Mouse (Mus musculus): ENCODE results near the gene Trim3.
A peak's percentile ranks its signal among the peaks of the same experiment; 100 is the strongest.

Gene Trim3

DNA sequence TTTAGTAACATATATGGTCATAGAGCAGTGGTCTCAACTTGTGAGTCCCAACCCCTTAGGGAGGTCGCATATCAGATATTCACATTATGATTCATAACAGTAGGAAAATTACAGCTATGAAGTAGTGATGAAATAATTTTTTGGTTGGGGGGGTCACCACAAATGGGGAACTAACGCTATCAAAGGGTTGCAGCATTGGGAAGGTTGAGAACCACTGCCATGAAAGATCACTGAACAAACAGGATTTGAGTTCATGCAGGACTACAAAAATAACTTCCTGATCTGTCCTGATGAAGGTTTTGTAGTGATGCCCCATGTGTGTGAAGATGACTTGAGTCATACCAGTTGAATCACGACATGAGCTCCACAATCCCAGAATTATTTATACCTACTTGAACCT lies 24.9 kb downstream of the Trim3 start:
- no peak for DNase-seq (ENCODE audit: low spot score)

DNA sequence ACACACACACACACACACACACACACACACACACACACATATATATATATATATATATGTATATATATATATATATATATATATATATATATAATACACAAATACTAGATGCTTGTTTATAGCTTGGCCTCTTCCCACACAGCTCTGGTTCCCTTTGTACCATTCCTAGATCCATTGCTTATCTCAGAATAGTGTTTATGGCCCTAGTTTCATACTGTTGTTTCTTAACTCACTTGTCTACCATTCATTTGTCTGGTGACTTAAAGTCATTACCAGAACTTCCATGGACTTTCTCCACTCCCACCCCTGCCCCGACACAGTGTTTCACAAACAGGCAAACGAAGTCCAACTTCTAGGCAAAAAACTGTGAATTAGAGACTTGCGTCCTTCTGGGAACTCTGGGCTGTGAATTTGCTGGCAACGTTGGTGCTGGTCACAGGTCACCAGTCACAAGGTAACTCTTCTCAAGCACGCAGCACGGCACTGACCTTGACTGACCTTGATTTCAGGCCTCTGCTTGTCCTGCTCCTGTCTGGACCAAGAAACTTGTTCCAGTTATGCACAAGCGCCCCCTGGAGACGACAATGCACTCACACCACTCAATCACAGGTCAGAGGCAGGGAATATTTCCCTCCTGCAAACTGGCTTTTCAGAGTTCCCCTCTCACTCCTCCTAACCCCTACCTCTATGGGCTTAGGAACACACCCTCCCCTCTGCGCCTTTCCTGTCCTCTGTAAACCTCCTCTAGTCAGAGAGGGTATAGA lies 30.3 kb downstream of the Trim3 start:
- peak; percentile 56 for DNase-seq (ENCODE audit: low spot score)

DNA sequence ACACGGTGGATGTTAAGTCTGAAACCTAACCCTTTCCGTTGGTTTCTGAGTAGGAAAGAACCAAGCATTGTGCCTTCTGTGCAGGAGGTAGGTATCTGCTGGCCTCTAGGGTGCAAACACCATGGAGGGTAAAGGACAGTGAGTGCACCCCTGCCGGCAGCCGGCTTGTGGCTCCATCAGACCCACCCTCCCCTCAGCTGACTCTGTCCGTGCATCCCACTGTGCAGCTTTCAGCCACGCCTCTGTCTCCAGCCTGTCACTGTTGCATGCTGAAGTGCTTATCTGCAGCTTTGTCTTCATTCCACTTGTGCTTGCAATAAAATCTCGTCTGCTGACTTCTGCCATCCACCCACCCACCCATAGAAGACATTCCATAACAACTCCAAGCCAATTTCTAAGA lies 43.3 kb downstream of the Trim3 start:
- DNase-seq (ENCODE audit: low spot score): no peak

DNA sequence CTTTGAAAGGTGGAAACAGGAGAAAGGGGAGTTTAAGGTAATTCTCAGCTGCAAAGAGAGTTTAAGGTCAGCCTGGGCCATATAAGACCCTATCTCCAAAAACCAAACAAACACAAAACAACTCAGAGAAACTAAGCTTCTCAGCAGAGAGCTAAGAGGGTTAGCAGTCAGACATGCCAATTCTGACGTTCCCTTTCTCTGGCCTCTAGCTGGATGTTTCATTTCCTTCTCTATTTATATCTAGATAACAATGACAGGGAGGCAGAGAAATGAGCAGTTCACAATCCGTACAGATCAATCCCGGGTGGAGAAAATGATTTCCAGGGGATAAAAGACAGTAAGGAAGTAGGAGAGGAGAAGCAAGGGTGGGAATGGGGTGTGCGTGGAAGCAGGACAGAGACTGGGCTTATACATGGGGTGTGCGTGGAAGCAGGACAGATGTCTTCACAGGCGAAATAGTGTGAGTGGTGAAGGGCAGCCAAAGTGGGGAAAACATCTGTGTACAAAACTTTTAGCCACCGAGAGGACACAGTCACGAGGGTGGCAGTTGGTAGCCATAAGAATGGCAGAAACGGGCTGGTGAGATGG lies 45.0 kb downstream of the Trim3 start:
- DNase-seq (ENCODE audit: low spot score): no peak

DNA sequence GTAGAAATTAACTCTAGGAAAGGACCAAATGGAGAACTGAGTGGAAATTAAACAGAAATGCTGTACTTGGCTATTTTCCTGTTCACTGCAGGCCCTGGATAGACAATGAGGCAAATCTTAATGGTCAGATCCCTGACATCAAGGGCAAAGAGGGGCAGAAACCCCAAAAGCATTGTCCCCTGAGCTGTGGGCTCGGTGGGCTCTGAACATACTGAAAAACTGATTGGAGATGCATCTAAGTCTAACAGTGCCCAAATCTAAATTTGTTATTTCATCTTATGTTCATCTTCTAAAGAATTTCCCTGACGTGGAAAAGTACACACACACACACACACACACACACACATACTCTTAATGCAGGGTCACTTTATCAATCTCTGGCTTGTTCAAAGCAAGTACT lies 51.4 kb downstream of the Trim3 start:
- DNase-seq (ENCODE audit: low spot score): no peak

DNA sequence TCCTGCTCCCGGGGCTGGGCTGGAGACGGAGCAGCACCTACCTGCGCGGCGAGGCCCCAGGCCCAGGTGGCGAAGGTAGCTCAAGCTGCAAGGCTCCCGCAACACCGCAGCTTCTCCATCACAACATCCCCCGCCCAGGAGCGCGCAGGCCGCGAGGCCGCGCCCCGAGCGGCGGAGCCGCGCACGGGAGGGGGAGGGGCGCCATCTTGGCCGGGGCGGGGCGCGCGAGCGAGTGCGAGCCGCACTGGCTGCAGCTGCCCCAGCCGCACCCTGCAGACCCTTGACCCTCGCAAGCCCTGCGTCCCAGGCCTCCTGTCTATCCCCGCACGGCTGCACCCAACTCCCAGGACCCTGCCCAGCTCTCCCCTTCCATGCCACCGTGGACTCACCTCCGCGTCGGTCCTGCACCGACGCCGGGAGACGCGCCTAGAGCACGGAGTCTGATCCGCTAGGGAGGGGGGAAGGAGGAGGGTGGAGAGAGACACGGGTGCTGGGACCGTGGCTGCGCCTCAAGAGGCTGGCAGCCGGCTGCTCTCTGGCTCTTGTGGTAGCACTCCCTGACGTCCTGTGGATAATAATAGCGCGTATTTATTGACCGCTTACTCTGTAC lies 52.2 kb downstream of the Trim3 start, which contains the start of gene Apbb1:
Gene Apbb1, minus strand, starts transcription at position 560 of the 610 bp plus-strand sequence.
- DNase-seq (ENCODE audit: low spot score): peak; percentile 85

DNA sequence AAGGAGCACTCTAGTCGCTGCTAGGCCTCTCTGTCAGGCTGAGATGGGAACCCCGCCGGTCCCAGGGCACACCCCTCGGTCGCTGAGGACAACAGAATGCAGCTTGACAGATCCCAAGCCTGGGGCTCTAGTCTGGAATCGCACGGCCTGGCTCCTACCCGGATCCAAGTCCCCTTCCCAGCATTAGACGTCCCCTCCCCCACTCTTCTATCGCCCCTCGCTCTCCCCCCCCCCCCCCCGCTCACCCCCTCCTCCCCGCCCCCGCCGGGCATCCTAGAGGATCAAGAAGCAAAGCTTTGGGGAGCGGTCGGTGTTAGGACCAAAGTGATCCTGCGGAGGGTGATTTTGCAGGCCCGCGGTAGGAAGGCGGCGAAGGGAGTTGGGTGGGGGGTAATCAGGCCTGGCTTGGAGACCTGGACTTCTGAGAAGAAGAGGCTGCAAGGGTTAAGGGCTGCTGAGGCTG lies 52.7 kb downstream of the Trim3 start:
- DNase-seq (ENCODE audit: low spot score): no peak

DNA sequence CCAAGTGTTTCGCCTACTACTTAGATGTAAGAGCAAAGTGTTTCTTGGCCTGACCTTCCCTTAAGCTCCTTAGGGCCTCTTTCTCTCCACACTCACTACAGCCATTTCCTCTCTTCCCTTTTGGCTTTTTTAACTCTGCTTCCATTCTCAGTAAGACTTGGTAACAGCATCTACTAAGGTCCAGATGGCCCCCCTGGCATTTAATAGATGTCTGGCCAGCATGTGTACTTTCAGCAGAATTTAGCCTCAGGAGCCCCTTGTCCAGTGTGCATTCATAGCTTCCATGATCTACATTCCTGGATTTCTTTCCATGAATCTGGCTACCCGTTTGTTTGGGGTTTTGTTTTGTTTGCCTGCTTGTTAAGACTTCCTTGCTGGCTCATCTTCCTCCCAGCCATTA lies 54.9 kb downstream of the Trim3 start:
- DNase-seq (ENCODE audit: low spot score): no peak

DNA sequence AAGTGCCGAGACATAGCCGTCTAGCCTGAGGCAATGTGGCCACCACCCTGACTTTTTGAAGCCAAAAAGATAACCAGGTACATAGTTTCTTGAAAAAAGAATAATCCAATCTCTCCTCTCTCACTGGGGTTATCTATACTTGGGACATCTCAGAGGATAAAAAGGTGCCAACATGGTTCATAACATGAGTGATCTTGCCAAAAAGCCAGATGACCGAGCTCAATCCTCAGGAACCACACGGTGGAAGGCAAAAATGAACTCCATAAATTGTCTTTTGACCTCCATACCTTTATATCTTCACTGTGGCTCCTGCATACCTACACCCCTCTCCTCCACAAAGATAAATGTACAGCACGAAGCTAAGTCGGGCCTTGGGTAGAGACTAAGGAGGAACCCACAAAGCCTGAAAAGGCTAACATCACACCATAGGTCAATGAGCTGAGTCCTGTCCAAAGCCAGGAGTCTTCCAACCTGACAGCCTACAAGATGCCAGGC lies 55.9 kb downstream of the Trim3 start:
- no peak for DNase-seq (ENCODE audit: low spot score)

DNA sequence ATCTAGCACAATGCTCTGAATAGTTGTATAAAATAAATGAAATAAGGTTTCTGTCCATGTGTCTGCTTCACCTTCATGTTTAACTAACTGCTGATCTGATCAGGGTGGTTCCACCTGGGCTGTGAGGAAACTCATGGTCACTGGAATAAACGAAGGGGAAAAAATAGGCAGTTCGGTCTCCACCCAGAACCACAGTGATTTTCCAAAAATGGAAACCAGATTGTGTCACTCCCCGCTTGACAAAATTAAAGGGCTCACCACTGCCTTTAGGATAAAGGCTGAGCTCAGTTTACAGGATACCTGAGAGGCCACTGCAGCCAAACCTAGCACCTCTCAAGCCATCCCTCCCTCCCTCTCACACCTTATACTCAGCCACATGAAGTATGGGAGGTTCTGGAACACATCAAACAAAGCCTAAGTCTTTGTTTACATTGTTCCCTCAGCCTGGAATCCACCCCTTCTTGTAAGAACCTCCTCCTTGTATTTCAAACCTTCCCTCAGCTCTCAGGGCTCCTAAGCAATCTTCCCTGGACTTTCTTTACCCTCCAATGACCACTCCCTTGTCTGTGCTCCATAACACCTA lies 57.1 kb downstream of the Trim3 start:
- no peak for DNase-seq (ENCODE audit: low spot score)

DNA sequence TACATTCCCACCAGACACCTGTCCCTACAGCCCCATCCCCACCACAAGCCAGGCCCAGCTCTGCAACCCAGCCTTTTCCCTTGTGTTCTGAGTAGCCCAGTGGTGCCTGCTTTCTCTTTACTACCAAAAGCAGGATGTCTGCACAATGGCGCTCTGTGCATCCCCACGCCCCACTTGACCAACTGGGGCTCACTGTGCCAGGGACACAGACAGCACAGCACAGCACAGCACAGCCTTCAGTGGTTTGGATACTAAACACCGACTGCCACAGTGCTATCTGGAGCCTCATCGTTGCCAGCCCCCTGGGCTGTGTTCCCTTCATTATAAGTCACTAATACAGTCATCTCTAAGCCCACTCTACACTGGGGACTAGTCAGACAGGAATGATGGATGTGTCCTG lies 58.8 kb downstream of the Trim3 start:
- DNase-seq (ENCODE audit: low spot score): no peak

DNA sequence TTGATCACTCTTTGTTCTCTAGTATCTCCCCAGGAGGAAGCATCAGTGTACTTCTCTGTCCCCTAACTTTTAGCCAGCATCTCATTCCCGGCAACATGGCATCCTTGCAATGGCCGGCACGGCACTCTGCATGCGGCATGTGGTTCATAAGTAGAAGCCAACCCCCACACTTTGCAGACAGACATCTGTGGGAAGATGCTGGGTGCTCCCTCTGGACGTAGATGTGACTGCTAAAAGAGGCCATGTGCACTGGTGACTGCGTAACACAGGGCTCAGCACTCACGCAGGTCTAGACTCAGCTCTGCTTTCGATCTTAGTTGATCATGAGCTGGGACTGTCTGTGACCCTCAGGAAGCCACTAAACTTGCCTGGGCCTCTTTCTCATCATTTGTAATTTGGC lies 60.4 kb downstream of the Trim3 start:
- DNase-seq (ENCODE audit: low spot score): no peak

DNA sequence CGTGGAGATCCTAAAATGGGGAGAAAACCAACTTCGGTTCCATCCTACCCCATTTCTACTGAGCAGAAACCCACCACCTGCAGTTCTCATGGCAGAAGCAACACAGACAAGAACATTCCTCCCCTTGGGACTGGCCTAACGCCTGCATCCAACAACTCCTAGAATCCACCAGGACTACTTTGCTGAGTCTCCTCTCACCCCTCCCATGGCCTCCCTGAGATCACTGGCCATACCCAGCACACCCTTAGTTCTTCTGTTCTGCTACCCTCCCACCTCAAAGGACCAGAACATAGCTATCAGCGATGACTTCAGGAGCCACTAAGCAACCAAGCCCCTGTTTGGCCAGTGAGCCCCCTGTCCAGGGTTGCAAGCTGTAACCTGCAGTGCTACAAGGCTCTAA lies 62.6 kb downstream of the Trim3 start:
- DNase-seq (ENCODE audit: low spot score): no peak

DNA sequence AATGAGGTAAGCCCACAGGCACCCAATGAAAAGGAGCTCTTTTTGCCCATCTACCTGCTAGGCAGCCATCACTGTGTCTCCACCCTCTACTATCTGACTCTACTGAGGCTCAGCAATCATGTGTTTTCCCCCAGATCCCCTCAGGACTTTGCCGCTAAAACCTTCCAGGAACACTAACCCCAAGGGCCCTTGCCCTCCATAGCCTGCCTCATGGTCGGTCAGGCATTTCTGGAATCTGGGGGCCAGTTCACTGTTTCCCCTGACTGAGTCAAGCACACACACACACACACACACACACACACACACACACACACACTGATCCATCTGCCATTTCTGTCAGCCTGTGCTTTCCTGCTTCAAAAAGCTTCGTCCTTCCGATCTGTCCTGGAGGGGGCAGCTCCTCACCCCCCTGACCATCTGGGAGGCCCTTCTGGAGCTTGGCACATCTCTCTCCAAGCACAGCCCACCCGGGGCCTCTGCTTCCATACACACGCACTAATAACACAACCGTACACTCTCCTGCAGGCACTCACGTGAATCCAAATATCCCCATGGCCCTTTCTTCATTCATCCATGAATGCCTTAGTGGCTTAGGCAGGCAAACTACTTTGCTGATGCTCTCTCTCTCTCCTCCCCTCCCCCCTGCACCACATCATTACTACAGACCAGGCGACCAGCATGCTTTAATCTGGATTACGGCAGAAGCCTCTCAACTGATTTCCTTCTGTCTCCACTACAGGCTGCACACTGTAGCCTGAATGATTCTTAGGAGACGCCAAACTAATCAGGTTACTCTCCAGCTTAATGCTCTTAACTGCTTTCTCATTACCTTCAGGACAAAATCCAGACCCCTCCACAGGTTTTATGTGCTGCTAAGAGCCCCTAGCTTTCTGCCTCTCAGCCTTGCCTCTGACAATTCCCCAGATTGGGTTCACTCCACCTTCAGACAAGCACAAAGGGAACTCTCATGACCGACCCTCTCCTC lies 63.6 kb downstream of the Trim3 start:
- peak; percentile 20 for DNase-seq (ENCODE audit: low spot score)

DNA sequence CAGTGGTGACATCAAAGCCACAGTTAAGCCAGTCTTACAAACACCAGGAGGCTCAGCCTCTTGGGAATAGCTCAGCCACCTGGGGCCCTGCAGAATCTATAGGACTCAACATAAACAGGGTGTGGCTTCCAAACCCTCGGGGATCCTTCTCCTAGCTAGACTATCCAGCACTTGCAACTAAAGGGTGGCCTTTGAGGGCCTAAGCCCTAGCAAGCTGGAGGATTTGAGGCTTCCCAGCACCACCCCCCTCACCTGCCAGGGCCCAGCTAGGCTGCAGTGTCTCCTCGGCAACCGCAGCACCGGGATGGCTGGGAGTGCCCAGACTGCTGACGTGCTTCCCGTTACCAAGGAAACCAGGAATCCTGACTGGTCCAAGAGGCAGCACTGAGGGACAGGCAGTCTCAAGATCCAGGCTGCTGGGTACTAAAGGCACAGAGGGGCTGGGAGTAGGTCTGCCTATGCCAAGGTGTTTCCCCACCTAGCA lies 64.3 kb downstream of the Trim3 start:
- DNase-seq (ENCODE audit: low spot score): peak; percentile 33

DNA sequence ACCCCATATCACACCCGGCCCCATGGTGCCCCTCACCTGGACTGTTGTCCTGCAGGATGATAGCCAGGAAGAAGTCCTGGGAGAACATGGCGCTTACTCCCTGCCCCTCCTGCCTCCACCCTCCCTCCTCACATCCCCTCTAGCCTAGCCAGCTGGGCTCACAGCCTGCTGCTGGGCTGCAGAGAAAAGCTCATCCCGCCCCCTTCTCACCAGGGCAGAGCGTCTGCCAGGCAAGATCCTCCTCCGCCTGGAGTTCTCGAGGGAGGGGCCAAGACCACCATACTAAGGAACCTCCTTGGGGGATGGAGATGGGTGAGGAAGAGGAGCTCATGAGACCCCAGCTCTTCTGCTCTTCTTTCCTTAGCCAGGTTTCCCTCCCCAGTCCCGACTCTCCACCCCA lies 64.8 kb downstream of the Trim3 start:
- DNase-seq (ENCODE audit: low spot score): no peak

DNA sequence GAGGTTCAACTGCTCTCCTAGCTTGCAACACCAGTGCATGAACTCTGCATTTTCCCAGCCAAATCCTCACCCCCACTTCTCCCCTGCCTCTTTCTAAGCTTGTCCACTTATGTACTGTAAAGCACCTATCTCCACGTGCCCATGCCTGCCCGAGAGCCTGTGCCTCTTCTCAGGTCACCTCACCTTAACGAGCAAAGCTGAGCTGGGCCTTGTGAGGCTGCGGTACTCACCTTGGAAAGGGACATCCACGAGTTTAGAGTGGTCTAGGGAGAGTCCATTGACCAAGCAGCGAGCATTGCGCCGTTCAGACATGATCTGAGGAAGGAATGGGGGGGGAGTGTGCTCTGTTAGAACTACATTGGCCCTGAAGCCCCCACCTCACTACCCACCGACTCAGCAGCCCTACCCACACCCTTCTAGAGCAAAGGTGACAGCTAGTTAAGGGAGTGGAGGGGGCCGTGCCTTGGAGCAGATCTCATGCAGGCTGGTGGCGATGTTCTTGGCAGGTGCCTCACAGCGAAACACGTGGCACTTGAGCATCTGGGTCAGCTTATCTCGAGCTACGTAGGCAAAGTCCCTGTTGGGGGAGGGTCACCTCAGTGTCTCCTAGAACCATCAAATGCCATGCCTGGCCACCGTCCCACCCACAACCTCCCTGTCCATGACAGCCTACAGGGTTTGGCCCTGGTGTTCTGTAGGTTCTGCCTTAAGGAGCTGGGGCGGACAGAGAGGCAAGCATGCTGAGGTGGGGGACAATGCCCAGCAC lies 68.1 kb downstream of the Trim3 start:
- DNase-seq (ENCODE audit: low spot score): no peak

DNA sequence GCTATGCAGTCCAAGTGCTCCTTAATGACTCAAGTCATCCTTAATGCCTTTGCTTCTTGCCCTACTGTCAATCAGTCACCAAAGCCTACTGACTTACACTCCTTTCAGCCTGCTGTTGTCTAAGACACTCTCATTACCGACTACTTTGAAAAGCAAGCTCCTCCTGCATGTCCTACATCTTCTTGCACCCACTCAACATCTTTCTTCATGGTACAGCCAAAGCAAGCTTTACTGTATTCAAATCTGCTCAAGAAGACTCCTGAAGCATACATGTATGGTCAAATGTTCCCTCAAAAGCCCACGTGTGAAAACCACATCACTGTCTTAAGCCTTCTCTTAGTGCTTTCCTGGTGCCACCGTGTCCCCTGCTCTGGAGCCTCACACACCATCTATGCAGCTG lies 70.0 kb downstream of the Trim3 start:
- no peak for DNase-seq (ENCODE audit: low spot score)

DNA sequence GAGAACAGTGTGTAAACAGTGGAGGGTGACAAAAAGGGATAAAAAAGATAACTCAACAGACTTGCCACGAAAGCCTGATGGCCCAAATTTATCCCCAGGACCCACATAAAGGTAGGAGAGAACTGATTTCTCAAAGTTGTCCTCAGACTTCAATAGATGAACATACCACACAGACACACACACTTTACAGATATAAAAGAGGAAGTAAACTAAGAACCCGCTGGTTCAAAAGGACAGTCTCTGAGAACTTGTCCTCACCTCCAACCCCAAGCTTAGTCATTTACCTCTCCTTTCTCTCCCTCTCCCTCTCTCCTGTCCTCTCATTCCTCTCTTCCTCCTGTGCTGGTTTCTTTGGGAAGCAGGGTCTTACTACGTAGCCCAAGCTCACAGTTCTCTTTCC lies 71.1 kb downstream of the Trim3 start:
- DNase-seq (ENCODE audit: low spot score): no peak

DNA sequence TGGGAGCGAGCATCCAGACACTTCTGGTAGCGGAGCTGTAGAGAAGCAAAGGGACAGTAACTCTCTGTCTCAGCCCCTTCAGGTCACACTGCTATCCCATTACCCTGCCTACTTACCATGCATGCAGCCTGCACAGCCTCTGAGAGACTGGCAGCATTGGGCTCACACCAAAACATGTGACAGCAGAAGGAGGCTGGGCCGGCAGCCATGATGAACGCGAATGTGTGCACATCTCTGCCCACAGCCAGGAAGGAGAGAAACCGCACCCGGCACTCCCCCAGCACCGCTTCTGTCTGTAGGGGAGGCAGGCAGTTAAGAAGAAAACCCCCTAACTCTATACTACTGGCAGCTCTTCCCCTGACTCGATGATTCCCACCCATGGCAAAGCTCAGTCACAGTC lies 74.4 kb downstream of the Trim3 start:
- DNase-seq (ENCODE audit: low spot score): no peak

DNA sequence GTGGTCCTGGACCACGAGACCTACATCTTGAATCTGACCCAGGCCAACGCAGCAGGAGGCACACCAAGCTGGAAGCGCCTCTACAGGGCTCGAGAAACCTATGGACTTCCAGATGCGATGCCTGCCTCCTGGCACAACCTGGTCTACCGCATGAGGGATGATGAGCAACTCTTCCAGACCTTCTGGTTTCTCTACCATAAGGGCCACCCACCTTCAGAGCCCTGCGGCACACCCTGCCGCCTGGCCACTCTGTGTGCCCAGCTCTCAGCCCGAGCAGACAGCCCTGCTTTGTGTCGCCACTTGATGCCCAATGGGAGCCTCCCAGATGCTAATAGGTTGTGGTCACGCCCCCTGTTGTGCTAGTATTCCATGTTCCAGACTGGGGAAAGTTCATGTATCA lies 75.7 kb downstream of the Trim3 start:
- DNase-seq (ENCODE audit: low spot score): no peak

Measured in yolk sac, embryonic 10.5 days (tissue).